Mouse (Mus musculus) heart, embryonic 14.5 days (tissue): Measurements from ENCODE around the gene Camk2d. TPM values are rescaled to one million over a fixed set of nuclear protein-coding genes. Genes with fewer than 3 reads are reported as not detected.

Experiments used
- ATAC-seq: fragments of 200-750 bp; cut with Nextera tagmentation; 2 replicates; pipeline ENCODE4 v1.8.0; 2017; ENCODE audit warnings: low read depth, moderate TSS enrichment; ENCODE audit not compliant: insufficient number of reproducible peaks, insufficient read depth, low FRiP score
- H3K27ac ChIP-seq, 2 experiments: fragments of 200-500 bp in 1 of 2; fragments of 300-500 bp in 1 of 2; sonication (generic) in 1 of 2; replicated peaks in 1 of 2; 2 replicates each; pipeline ENCODE4 v1.5.1; 2012 to 2014; ENCODE audit warnings: low read depth in 2 of 2, low read length in 2 of 2, control low read depth in 1 of 2, mild to moderate bottlenecking in 1 of 2, mixed read lengths in 1 of 2; ENCODE audit not compliant: control insufficient read depth in 1 of 2, insufficient read depth in 1 of 2
- H3K27me3 ChIP-seq: fragments of 300-500 bp; sonication (generic); 2 replicates; pipeline ENCODE4 v1.6.1; 2014; ENCODE audit warnings: mild to moderate bottlenecking, low read length, control low read depth; ENCODE audit not compliant: control insufficient read depth, insufficient read depth
- H3K36me3 ChIP-seq: fragments of 300-500 bp; sonication (generic); 2 replicates; pipeline ENCODE4 v1.6.1; 2014; ENCODE audit warnings: mild to moderate bottlenecking, control low read depth, low read length, mixed read lengths; ENCODE audit not compliant: control insufficient read depth, insufficient read depth
- H3K4me1 ChIP-seq, 2 experiments: fragments of 200-500 bp in 1 of 2; fragments of 300-500 bp in 1 of 2; sonication (generic) in 1 of 2; 2 replicates each; pipeline ENCODE4 v1.6.1; 2012 to 2014; ENCODE audit warnings: low read length in 2 of 2, control low read depth in 1 of 2, mixed read lengths in 1 of 2; ENCODE audit not compliant: control insufficient read depth in 2 of 2, insufficient read depth in 2 of 2
- H3K4me2 ChIP-seq: fragments of 300-500 bp; sonication (generic); 2 replicates; pipeline ENCODE4 v1.6.1; 2014; ENCODE audit warnings: mild to moderate bottlenecking, low read length
- H3K4me3 ChIP-seq, 2 experiments: fragments of 200-500 bp in 1 of 2; fragments of 300-500 bp in 1 of 2; sonication (generic) in 1 of 2; 2 replicates each; pipeline ENCODE4 v1.5.1; 2012 to 2014; ENCODE audit warnings: low read length in 2 of 2, mild to moderate bottlenecking in 2 of 2, control low read depth in 1 of 2, low read depth in 1 of 2, moderate library complexity in 1 of 2; ENCODE audit not compliant: control insufficient read depth in 1 of 2, insufficient read depth in 1 of 2
- H3K9ac ChIP-seq: fragments of 300-500 bp; sonication (generic); 2 replicates; pipeline ENCODE4 v1.6.1; 2014; ENCODE audit warnings: mild to moderate bottlenecking, low read length
- H3K9me3 ChIP-seq: fragments of 300-500 bp; sonication (generic); 2 replicates; pipeline ENCODE4 v1.6.1; 2016; ENCODE audit warnings: low read length, control low read depth; ENCODE audit not compliant: control insufficient read depth
- WGBS: fragments of 180-500 bp; shearing (Covaris S2); extraction: QIAGEN DNeasy Blood & Tissue Kit; methylation state at CpG from one replicate; pipeline ENCODE4 v1.1.7; 2014; 5-methylcytosine and 5-hydroxymethylcytosine counted together
- polyA plus RNA-seq: library from polyadenylated mRNA; unstranded; fragments of >200 nt; fragmentation: Nextera tagmentation; extraction: Ambion mirVana; gene quantifications from 2 replicates; pipeline ENCODE4 v1.2.1, GENCODE M21; 2014

Gene Camk2d
- polyA plus RNA-seq, 1 experiment from 2014 or later, result 149 TPM

DNA sequence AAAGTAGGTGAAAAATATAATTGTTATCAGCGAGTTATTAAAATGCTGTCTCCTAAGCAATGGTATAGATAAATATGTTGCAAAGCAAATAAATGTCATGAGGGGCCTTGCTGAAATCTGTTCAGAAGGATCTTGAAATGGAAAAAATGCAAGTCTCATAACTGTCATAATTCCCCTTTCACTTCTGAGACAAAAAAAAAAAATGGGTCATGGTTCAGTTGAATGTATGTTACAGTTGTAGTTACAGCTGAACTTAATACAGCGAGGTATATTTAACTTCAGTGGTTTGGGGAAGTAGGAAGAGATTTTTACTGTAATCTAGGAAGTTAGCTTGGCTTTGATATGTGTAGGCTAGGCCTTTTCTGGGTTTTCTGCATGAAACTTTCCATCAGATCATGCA is 3.2 kb downstream of the Camk2d start:
- Histone ChIP-seq H3K9me3 (0 out of 2 replicates have a peak, but pooled peaks cover 3% of the 10 kb centered on the region), H3K4me3 (peak overlapping the region in 1 of 2 experiments; percentile 82; a peak in 2 of 4 replicates), H3K36me3 (peaks cover 26% of the 10 kb centered on the region), H3K4me2 (peak overlapping the region; percentile 97), H3K27ac (no peak overlapping the region), H3K27me3 (no peaks in the 10 kb centered on the region), H3K4me1 (peaks cover 3 to 29% of the 10 kb centered on the region in 2 experiments; a peak in 3 of 4 replicates), H3K9ac (no peak overlapping the region)
- ATAC-seq, result no peak
- WGBS, result 69% methylated on average over 2 of the region's 2 CpGs

DNA sequence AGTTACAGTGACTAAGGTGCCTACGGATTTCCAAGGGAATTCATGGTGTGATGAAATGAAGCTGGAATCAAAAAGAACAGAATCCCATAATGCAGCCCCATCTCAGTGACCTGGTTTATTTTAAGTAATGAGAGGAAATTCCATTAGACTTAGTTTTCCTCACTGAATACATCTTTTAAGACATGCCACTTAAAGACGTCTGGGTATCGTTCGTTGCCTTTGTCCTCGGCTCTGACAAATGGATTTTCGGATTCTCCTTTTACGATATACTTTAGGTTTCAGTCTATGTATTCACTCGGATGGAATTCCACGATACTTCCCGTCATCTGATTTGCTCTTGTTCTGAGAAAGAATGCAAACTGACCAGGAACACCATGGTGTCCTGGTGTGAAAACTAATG is 3.8 kb downstream of the Camk2d start:
- Histone ChIP-seq H3K36me3 (peaks cover 26% of the 10 kb centered on the region), H3K9ac (no peak overlapping the region), H3K4me1 (peaks cover 3 to 32% of the 10 kb centered on the region in 2 experiments; a peak in 3 of 4 replicates), H3K27ac (0 out of 4 replicates have a peak overlapping the region, but pooled peaks of 1 of the 2 experiments have one; percentile 3), H3K4me2 (peak overlapping the region; percentile 97), H3K27me3 (no peaks in the 10 kb centered on the region), H3K9me3 (0 out of 2 replicates have a peak, but pooled peaks cover 3% of the 10 kb centered on the region), H3K4me3 (no peak overlapping the region)
- WGBS, result 44% methylated on average over 10 of the region's 10 CpGs
- no peak for ATAC-seq

DNA sequence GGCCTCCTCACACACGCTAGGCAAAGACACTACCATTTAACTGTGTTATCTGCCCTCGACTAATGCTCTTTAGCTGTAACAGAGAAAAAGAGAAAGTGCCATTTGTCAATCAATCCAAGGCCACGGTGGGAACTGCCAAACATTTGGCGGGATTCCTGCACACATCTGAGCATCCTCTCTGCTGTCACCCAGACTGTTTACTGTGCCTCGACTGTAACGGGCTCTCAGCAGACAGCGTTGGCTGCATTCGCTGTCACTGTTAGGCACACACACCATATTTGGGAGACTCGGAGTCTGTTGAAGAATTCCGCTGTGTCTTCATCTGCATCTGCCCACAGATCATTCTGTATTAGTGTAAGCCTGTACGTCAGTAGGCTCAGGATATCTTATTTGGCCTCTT is 6.7 kb downstream of the Camk2d start:
- Histone ChIP-seq H3K9ac (no peak overlapping the region), H3K9me3 (0 out of 2 replicates have a peak, but pooled peaks cover 3% of the 10 kb centered on the region), H3K4me2 (no peak overlapping the region), H3K4me1 (peaks cover 3 to 34% of the 10 kb centered on the region in 2 experiments; a peak in 3 of 4 replicates), H3K27me3 (no peaks in the 10 kb centered on the region), H3K27ac (no peak overlapping the region), H3K4me3 (no peak overlapping the region), H3K36me3 (peaks cover 36% of the 10 kb centered on the region)
- no peak for ATAC-seq
- 32% methylated on average over 11 of the region's 11 CpGs for WGBS

DNA sequence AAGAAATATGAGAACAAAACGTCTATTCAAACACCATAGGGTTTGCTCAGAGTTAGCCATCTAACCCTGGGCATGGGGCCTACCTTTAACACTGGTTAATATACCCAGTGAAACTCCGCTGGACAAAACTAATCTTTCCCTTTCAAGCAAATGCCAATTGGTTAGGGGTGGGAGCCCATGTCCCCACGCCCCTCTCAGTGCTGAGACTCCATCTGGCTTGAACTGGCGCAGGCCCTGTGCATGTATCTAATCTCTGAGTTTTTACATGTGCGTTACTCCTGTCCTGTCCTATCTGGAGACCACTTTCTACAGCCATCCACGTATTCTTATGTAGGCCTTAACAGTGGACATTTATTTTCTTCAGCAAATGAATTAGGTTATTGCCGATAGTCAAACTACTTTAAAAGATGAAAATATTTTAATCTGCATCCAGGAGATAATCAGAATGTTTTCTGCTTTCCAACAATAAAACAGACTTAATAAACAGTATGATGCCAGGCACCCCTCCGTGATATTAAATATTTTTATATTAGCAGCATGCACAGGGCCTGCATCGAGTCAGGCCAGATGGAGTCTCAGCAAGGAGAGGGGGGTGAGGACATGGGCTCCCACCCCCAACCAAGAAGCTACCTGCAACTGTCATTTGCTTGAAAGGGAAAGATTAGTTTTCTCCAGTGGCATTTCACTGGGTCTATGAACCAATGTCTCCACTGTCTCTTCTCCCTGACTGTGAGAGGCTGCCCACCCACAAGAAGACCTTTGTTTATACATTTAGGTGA is 8.7 kb downstream of the Camk2d start:
- Histone ChIP-seq H3K27me3 (no peaks in the 10 kb centered on the region), H3K4me3 (no peak overlapping the region), H3K9ac (no peak overlapping the region), H3K9me3 (0 out of 2 replicates have a peak, but pooled peaks cover 3% of the 10 kb centered on the region), H3K27ac (no peak overlapping the region), H3K36me3 (peaks cover 39% of the 10 kb centered on the region), H3K4me1 (peaks cover 7 to 39% of the 10 kb centered on the region in 2 experiments), H3K4me2 (no peak overlapping the region)
- ATAC-seq, result no peak
- 68% methylated on average over 9 of the region's 9 CpGs for WGBS

DNA sequence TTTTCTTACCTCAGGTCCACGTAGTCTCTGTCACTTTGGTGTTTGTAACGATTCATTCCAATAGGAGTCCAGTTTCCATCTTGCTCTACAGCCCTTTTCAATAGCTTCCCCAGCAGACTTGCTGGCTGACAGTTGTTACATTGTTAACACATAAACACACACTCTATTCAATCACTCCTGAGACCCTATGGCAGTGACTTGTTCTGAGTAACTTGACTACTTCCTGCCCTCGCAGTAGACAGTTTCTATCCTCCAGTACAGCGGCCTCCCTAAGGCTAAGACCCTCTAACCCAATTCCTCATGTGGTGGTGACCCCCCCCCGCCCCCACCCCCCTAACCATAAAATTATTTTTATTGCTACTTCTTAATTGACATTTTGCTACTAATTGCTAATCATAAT is 13.2 kb downstream of the Camk2d start:
- Histone ChIP-seq H3K4me2 (no peak overlapping the region), H3K36me3 (peaks cover 13% of the 10 kb centered on the region; the same call in 1 of the 2 replicates), H3K27ac (peak overlapping the region; percentile 34 to 47; a peak in 1 of 4 replicates), H3K4me3 (no peak overlapping the region), H3K9me3 (no peaks in the 10 kb centered on the region), H3K27me3 (no peaks in the 10 kb centered on the region), H3K4me1 (peaks cover 23 to 61% of the 10 kb centered on the region in 2 experiments), H3K9ac (no peak overlapping the region)
- no peak for ATAC-seq
- 52% methylated on average over 5 of the region's 5 CpGs for WGBS

DNA sequence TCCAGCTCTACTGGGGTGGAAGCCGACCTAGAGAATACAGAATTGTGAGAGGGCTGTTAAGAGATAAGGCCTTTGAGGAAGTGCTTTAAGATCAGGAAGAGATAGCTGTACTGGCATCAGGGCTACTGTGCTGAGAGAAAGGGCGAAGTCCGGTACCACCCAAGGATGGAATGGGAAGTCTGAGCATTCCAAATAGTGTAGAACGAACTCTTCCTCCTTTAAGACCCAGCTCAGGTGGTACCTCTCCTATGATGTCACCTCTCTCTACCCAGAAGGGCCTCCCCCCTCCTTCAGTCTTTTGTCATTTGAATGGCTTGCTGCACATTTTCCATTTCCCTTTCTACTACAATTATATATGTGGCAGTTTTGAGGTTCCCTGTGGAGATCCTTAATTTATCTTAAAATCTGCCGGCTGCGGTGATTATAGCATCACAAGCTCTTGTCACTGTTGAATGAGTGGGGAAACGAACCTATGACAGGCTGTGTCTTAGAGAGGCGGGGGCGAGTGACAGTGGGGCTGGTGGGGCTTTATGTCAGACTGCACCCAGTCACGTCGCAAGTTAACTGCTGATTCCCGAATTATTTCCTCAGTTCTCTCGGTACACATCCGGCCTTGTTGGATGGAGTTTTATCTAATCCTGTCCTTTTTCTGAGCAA is 13.8 kb downstream of the Camk2d start:
- no peak; the same call in 1 of the 2 replicates for ATAC-seq
- Histone ChIP-seq H3K27me3 (no peaks in the 10 kb centered on the region), H3K9ac (no peak overlapping the region; the same call in 1 of the 2 replicates), H3K4me1 (peaks cover 23 to 64% of the 10 kb centered on the region in 2 experiments), H3K9me3 (no peaks in the 10 kb centered on the region), H3K36me3 (0 out of 2 replicates have a peak, but pooled peaks cover 13% of the 10 kb centered on the region), H3K4me3 (no peak overlapping the region), H3K27ac (peak overlapping the region; percentile 19 to 27; a peak in 2 of 4 replicates), H3K4me2 (peak overlapping the region; percentile 22; the same call in 1 of the 2 replicates)
- WGBS, result 40% methylated on average over 14 of the region's 14 CpGs

DNA sequence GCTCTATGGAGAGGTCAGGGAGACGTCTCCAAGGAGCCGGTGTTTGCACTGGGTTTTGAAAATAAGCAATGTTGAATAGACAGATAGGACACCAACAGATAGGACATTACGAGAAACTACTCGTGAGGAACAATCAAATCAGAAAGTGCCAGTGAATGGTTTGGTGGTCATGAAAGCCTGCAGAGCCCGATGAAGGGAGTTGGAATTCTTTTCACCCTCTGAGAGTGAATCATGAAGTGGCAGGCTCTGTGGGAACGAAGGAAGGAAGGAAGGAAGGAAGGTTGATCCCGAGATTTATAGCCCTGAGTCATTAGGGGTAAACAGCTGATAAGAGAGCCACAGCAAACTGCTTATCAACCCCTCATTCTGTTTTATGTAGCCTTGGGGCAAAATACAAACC is 15.5 kb downstream of the Camk2d start:
- Histone ChIP-seq H3K9me3 (0 out of 2 replicates have a peak, but pooled peaks cover 4% of the 10 kb centered on the region), H3K4me1 (peaks cover 23 to 64% of the 10 kb centered on the region in 2 experiments), H3K4me3 (no peak overlapping the region), H3K27me3 (no peaks in the 10 kb centered on the region), H3K27ac (peak overlapping the region; percentile 60 to 79; a peak in 3 of 4 replicates), H3K9ac (peak overlapping the region; percentile 60), H3K36me3 (peaks cover 5% of the 10 kb centered on the region; the same call in 1 of the 2 replicates), H3K4me2 (peak overlapping the region; percentile 60)
- 2% methylated on average over 7 of the region's 7 CpGs for WGBS
- no peak for ATAC-seq
